Mouse (Mus musculus): ENCODE measurements around the gene Gm45062. TPM values are rescaled to one million over a fixed set of nuclear protein-coding genes. Genes with fewer than 3 reads are reported as not detected.

Gm45062 gene
- polyA plus RNA-seq, 1 experiment from 2014 or later, result 15.9 TPM

DNA sequence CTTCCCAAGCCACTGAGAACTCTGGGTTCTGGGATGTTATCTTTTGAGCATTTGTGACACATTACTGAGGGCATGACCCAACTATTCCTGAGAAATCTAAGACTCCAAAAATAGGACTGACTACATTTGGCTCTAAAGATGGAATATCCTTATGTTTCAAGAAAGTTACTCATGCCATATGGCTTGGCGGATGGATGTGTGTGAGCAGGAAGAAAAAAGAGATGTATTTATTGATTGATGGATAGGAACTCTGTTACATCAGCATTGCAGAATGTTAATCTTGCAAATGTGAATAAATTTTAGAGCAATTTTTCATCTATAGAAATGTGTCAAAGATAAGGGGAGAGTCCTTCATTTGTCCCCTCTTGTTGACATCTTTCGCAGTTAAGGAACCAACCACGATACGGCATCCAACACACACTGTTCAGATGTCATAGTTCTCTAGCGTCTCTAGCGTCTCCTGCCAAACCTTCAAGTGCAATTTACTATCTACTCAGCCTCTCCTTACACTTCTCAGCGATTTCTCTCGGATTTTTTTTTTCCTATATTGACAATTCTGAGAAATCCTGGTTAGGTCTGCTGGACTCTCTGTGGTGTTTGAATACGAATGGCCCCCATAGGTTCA lies 171.5 kb downstream of the Gm45062 start:
- Histone ChIP-seq H3K9ac (no peak overlapping the region), H3K4me1 (replicated peaks) (no peaks in the 10 kb centered on the region), H3K9me3 (no peaks in the 10 kb centered on the region), H3K27me3 (no peaks in the 10 kb centered on the region), H3K27ac (replicated peaks) (no peak overlapping the region), H3K4me3 (no peak overlapping the region), H3K4me2 (no peak overlapping the region), H3K36me3 (no peaks in the 10 kb centered on the region)
- ATAC-seq (ENCODE audit: low read depth), result no peak
- 93% methylated on average over 9 of the region's 9 CpGs for WGBS

DNA sequence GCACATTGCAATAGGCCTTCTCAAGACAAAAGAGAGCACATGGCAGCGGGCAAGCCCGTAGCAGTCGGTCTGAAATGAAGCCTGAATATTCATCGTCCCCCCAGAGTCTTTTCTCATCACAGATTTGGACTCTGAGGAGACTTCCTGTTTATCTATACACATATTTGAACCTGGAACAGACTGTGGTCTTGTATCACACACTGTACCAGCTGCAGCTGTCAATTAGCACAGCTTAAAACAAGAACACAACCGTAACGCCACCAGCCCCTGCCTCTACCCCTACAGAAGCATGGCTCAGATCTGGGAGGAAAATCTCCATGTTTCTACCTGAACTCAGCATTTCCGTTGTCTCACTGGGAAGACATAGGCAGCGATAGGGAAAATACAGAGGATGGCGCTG lies 173.9 kb downstream of the Gm45062 start:
- no peak for ATAC-seq (ENCODE audit: low read depth)
- Histone ChIP-seq H3K4me3 (no peak overlapping the region), H3K4me1 (replicated peaks) (no peaks in the 10 kb centered on the region), H3K27me3 (no peaks in the 10 kb centered on the region), H3K9ac (no peak overlapping the region), H3K9me3 (no peaks in the 10 kb centered on the region), H3K36me3 (no peaks in the 10 kb centered on the region), H3K27ac (replicated peaks) (no peak overlapping the region), H3K4me2 (no peak overlapping the region)
- 81% methylated on average over 9 of the region's 9 CpGs for WGBS

DNA sequence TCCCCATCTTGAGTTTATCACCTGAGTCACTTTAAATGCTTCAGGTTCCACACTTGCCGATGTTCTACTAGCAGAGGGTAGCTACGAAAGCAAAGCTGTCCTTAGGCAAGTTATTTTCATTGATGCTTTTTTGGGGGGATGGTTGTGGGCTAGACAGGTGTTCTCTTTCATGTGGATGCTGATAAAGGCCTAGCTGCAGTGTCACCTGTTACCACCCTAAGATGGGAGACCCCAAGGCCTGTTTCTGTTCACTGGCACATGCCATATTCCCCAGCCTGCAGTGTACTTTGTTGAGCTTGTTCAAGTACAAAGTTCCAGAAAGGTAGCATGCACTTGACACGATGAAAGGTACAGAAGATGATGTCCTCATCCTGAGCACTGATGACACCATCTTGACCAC lies 178.7 kb downstream of the Gm45062 start:
- 95% methylated on average over 3 of the region's 3 CpGs for WGBS
- no peak for ATAC-seq (ENCODE audit: low read depth)

DNA sequence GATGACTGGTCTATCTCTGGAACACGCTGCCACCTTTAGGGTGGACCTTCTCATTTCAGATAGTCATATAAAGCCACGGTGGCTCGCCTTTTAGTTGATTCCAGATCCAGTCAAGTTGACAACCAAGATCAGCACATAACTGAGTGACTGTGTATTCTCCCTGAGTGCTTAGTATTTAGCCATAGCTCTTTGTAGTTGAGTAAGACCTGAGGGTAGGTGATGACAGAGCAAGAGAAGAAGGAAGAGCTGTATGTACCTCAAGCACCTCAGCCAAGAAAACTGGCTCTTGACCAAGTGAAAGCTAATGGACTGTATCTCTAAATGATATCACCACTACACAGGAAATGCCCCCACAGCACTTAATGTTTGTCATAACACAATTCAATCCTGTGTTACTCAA lies 182.6 kb downstream of the Gm45062 start:
- Histone ChIP-seq H3K36me3 (no peaks in the 10 kb centered on the region), H3K9me3 (no peaks in the 10 kb centered on the region), H3K4me3 (no peak overlapping the region), H3K27ac (replicated peaks) (no peak overlapping the region), H3K27me3 (no peaks in the 10 kb centered on the region), H3K4me1 (replicated peaks) (peaks cover 9% of the 10 kb centered on the region), H3K9ac (no peak overlapping the region), H3K4me2 (no peak overlapping the region)
- no peak for ATAC-seq (ENCODE audit: low read depth)
- 85% methylated on average over 3 of the region's 3 CpGs for WGBS

More for the DNA sequence above, 178.7 kb downstream of the Gm45062 start:
- Histone ChIP-seq H3K9ac (no peak overlapping the region), H3K27me3 (no peaks in the 10 kb centered on the region), H3K27ac (replicated peaks) (no peak overlapping the region), H3K4me2 (no peak overlapping the region), H3K9me3 (no peaks in the 10 kb centered on the region), H3K4me1 (replicated peaks) (no peaks in the 10 kb centered on the region), H3K4me3 (no peak overlapping the region), H3K36me3 (no peaks in the 10 kb centered on the region)

DNA sequence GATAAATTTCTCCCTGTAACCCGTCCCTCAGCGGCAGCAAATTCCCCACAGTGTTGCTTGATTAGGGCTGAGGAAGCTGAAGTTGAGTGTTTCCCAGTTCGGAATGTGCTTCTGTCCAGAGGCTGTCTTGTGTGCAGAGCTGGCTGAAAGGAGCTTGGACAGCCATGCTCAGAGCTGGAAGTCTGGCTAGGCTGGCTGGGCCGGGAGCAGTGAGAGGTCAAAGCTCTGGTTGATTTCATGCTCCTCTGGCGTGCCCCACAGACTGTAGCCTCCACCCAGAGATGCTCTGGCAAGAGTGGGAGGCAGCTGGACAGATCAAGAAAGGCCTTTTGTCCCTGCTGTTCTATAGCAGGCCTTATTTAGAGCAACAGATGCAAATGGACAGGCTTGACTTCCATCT lies 187.5 kb downstream of the Gm45062 start:
- no peaks in the 10 kb centered on the region for H3K9me3 ChIP-seq
- 25% methylated on average over 5 of the region's 5 CpGs for WGBS
- no peak for ATAC-seq (ENCODE audit: low read depth)
- no peaks in the 10 kb centered on the region for H3K36me3 ChIP-seq
- H3K4me1 ChIP-seq (replicated peaks), result peaks cover 11% of the 10 kb centered on the region
- no peak overlapping the region for H3K27ac ChIP-seq (replicated peaks)
- no peak overlapping the region for H3K4me3 ChIP-seq
- H3K4me2 ChIP-seq, result no peak overlapping the region
- H3K9ac ChIP-seq, result no peak overlapping the region
- H3K27me3 ChIP-seq, result no peaks in the 10 kb centered on the region

DNA sequence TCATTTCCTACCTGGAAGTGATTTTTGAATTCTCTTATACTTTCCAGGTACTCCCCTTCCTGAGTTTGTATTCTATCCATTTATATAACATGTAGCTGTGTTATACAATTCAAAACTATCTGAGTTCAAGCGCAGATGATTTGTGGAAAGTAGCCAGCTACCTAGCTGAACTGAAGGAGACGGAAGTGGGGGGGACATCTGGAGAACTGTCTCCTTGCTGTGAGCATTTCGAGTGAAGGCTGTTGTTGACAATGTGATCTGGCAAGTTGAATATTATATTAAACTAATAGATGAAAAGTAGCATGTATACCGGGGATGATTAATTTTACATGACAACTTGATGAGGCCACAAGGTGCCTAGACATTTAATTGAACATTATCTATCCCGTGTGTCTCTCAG lies 196.3 kb downstream of the Gm45062 start:
- no peak overlapping the region for H3K27ac ChIP-seq (replicated peaks)
- WGBS, result 82% methylated on average over 5 of the region's 5 CpGs
- no peaks in the 10 kb centered on the region for H3K27me3 ChIP-seq
- H3K9me3 ChIP-seq, result peaks cover 5% of the 10 kb centered on the region; the same call in 1 of the 2 replicates
- H3K9ac ChIP-seq, result no peak overlapping the region
- ATAC-seq (ENCODE audit: low read depth), result no peak
- H3K4me3 ChIP-seq, result no peak overlapping the region
- H3K4me2 ChIP-seq, result no peak overlapping the region
- H3K4me1 ChIP-seq (replicated peaks), result no peaks in the 10 kb centered on the region
- H3K36me3 ChIP-seq, result no peaks in the 10 kb centered on the region

DNA sequence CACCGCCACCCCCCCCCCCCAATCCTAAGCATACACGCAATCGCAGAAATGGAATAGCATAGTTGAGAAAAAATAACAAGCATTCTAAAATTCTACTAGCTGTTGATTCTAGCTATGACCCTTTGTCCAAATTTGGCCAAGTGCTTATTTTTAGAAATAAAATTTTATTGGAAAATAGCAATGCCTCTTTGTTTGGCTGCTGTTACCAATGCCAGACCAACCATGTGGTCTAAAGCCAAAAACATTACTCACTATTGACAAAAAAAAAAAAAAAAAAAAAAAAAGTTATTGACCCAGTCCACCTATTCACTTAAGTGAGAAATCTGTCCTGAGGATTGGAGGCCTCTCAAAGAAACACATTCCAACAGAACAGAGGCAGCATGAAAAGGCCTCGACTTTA lies 199.3 kb downstream of the Gm45062 start:
- Histone ChIP-seq H3K4me3 (no peak overlapping the region), H3K27ac (replicated peaks) (no peak overlapping the region), H3K4me2 (no peak overlapping the region), H3K27me3 (no peaks in the 10 kb centered on the region), H3K4me1 (replicated peaks) (no peaks in the 10 kb centered on the region), H3K9ac (no peak overlapping the region), H3K9me3 (peaks cover 3% of the 10 kb centered on the region; the same call in 1 of the 2 replicates), H3K36me3 (no peaks in the 10 kb centered on the region)
- no peak for ATAC-seq (ENCODE audit: low read depth)
- 92% methylated on average over 4 of the region's 4 CpGs for WGBS

DNA sequence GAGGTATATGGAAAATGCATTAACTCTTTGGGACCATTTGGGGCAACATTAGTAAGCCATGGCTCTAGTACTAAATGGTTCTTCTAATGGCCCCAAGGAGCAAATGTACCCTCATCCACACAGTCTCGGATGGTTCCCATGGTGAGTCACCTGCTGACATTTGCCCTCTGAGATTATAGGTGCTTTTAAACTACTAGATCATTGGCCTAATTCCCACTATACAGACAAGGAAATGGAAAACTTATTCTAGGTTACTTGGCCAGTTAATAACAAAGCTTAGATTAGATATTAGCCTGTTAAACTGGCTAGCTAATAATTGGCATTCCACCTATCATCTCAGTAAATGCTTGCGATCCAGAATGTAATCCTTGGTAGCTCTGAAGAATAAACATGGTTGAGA lies 203.2 kb downstream of the Gm45062 start:
- 94% methylated on average over 2 of the region's 2 CpGs for WGBS
- Histone ChIP-seq H3K9ac (no peak overlapping the region), H3K4me1 (replicated peaks) (no peaks in the 10 kb centered on the region), H3K4me2 (no peak overlapping the region), H3K4me3 (no peak overlapping the region), H3K27ac (replicated peaks) (no peak overlapping the region), H3K9me3 (no peaks in the 10 kb centered on the region), H3K27me3 (no peaks in the 10 kb centered on the region), H3K36me3 (no peaks in the 10 kb centered on the region)
- no peak for ATAC-seq (ENCODE audit: low read depth)

DNA sequence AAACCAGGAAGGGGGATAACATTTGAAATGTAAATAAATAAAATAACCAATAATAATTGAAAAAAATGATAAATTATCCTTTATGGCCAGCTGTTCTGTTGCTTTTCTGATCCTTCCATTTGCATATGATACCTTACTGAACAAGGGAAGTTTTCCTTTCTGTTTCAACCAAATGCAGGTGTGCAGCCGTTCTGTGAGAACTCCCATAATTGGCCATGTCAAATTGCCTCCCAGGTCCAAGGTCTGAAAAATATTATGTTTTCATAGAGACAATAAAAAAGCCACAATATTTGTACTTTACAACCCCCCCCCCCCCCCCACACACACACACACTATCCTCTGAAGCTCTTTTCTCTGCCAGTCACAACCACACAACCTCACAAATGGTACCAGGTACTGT lies 206.1 kb downstream of the Gm45062 start:
- 79% methylated on average over 1 of the region's 1 CpGs for WGBS

DNA sequence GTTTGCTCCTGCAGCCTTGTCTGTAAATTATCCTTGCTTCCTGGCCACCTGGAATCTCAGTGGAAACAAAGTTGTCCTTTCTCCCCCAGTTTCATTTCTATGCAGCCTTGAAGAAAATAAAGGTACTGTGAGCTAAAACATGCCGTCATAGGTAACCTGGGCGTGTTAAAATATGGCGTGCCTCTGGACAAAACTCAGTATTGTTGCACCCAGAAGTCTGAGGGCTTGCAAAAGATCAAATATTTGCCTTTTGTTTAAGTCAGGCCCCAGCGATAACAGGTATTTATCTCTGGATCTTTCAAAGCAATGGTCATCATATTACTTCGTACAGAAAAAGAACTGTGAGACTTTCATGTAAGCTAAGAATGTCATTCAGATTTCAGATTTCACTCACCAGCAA lies 206.7 kb downstream of the Gm45062 start:
- no peaks in the 10 kb centered on the region for H3K27me3 ChIP-seq
- H3K4me1 ChIP-seq (replicated peaks), result no peaks in the 10 kb centered on the region
- H3K9ac ChIP-seq, result no peak overlapping the region
- ATAC-seq (ENCODE audit: low read depth), result no peak
- 90% methylated on average over 5 of the region's 5 CpGs for WGBS
- H3K4me2 ChIP-seq, result no peak overlapping the region
- no peaks in the 10 kb centered on the region for H3K9me3 ChIP-seq
- H3K36me3 ChIP-seq, result no peaks in the 10 kb centered on the region
- H3K27ac ChIP-seq (replicated peaks), result no peak overlapping the region
- H3K4me3 ChIP-seq, result no peak overlapping the region

More for the DNA sequence above, 206.1 kb downstream of the Gm45062 start:
- H3K27me3 ChIP-seq, result no peaks in the 10 kb centered on the region
- H3K9ac ChIP-seq, result no peak overlapping the region
- no peak overlapping the region for H3K27ac ChIP-seq (replicated peaks)
- H3K4me1 ChIP-seq (replicated peaks), result no peaks in the 10 kb centered on the region
- ATAC-seq (ENCODE audit: low read depth), result no peak
- no peaks in the 10 kb centered on the region for H3K36me3 ChIP-seq
- no peak overlapping the region for H3K4me2 ChIP-seq
- no peaks in the 10 kb centered on the region for H3K9me3 ChIP-seq
- no peak overlapping the region for H3K4me3 ChIP-seq

DNA sequence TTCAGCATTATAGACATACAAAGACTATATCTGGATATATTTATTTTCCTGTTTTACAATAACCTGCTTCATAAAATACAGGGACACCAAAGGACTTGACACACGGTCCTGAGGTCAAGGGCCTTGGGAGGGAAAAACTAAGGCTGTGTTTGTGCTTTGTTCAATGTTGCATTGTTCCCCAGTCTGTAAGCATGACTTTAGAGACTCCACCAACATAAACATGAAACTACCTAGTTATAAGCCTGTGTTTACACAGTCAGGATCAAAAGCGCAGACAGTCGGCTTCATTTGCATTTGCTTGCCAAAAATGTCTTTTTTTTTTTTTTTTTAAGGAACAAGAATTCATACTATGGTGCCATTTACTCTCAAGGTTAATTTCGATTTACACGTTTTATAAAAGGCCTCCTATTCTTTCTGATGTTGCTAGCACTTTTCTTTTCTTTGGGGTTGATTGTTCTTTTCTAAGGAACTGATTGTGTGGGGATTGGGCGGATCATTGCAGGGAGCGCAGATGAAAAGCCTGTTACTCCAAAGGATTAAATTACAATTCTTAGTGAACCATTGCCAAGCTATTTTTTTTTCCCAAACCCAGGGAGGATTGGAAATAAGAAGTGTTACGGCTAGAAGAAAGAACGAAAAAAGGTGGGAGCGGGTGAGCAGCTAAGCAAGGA lies 208.6 kb downstream of the Gm45062 start:
- Histone ChIP-seq H3K4me3 (no peak overlapping the region), H3K9me3 (no peaks in the 10 kb centered on the region), H3K27me3 (no peaks in the 10 kb centered on the region), H3K4me1 (replicated peaks) (no peaks in the 10 kb centered on the region), H3K36me3 (no peaks in the 10 kb centered on the region), H3K27ac (replicated peaks) (no peak overlapping the region), H3K4me2 (no peak overlapping the region), H3K9ac (no peak overlapping the region)
- ATAC-seq (ENCODE audit: low read depth), result no peak; the same call in 1 of the 2 replicates
- WGBS, result 30% methylated on average over 10 of the region's 10 CpGs

DNA sequence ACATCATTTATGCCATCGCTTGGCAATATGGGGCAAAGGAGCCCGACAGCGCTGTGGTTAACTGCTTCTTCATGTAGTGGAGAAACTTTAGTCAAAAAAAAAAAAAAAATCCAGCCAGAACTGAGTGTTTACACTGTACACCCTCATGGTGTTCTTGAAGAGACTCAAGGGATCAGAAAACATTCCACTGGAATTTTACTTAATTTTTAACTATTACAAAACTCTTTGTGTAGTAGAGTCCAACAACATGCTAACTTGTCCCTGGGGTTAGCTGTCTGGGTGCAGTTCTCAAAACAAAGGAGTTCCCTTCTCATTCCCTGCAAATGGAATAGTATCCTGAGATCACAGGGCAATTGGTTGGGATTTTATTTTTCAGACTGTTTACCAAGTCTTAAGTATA lies 210.7 kb downstream of the Gm45062 start:
- 89% methylated on average over 3 of the region's 3 CpGs for WGBS
- no peak overlapping the region for H3K4me2 ChIP-seq
- no peaks in the 10 kb centered on the region for H3K27me3 ChIP-seq
- H3K9me3 ChIP-seq, result no peaks in the 10 kb centered on the region
- no peak for ATAC-seq (ENCODE audit: low read depth)
- no peak overlapping the region for H3K27ac ChIP-seq (replicated peaks)
- H3K9ac ChIP-seq, result no peak overlapping the region
- no peaks in the 10 kb centered on the region for H3K36me3 ChIP-seq
- H3K4me1 ChIP-seq (replicated peaks), result no peaks in the 10 kb centered on the region
- H3K4me3 ChIP-seq, result no peak overlapping the region

DNA sequence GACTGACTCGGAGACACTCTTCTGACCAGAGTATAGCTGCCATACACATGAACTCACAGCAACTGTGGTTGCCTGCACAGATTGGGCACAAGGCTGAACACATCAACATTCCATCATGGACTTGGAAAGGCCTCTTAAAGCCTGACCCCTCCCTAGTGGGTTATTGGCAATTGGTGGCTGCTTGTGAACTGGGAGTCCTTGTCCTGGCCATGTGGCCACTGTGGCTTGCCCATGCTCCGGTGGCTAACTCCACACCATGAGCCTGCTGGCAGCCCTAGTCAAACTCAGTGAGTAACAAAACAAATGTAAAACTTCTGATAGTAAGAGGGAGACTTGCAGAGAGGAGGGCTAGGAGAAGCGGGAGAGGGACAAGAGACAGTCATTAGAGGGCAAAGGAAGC lies 212.9 kb downstream of the Gm45062 start:
- WGBS, result 82% methylated on average over 3 of the region's 3 CpGs
- Histone ChIP-seq H3K36me3 (no peaks in the 10 kb centered on the region), H3K27me3 (no peaks in the 10 kb centered on the region), H3K4me2 (no peak overlapping the region), H3K4me3 (no peak overlapping the region), H3K9ac (no peak overlapping the region), H3K27ac (replicated peaks) (no peak overlapping the region), H3K9me3 (no peaks in the 10 kb centered on the region), H3K4me1 (replicated peaks) (no peaks in the 10 kb centered on the region)
- no peak for ATAC-seq (ENCODE audit: low read depth)
